Mouse (Mus musculus) natural killer cell, adult 2 months (primary cell): Measurements from ENCODE around the gene Map4k5.

Source experiments
- DNase-seq, 2 experiments: peaks; one replicate each; pipeline ENCODE4 v3.0.0; 2022; ENCODE audit warnings: low spot score in 2 of 2

Gene Map4k5

DNA sequence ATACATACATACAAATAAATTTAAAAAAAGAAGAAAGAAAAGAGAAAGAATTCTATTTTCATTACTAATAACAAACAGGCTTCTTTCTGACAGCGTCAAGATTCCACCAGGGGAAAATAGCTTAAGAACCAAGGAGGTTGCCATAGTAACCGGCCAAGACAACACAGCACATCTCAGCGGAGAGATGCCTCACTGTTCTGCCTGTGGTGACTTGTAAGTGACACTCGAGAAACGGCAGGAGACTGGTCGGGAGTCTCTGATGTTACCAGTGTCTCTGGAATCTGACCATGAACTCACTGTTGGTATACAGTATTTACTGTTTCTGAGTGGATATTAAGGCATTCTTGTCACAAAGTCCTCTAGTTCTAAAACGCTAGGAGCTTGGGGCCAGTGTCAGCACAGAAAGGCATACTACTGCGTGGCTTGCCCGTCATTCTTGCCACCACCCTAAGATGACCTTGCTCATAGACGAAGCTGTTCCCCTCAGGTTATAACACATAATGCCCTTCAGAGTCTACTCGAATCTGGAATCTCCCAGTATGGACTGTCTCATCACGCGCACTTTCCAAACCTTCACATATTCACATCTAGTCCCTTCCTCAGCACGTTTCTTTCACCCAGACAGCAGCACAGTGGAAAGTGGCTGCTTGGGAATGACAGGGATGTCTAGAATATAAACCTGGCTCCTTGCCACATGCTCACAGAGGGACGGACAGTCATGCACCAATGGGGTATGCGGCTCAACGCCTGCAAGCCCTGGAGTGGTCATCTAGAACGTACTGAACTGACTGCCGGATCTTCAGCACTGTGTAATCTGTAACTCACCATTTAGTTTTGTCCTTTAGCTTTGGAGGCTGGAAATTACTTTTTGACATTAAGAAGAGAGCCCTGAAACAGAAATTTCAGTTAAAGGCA lies 49.2 kb downstream of the Map4k5 start:
- no peak for DNase-seq

DNA sequence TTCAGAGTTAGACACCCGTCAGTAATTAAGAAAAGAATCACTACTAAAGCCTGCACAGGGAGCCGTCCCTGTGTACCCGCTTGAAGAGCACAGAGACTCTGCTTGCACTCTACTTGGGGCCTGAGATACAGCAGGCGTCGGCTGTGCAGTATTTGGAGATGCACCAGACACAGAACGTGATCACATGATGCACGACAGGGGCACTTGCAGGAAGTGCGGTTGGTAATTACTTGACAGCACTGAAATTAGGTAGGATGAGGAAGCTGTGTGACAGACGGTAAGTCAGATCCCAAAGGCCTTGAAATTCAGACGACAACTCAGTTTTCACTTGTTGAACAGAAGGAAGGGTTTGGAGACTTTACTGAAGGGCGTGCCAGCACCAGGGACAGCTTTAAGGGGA lies 54.6 kb downstream of the Map4k5 start:
- DNase-seq = peak in 1 of 2 experiments; percentile 47

- DNase-seq = no peak
These were observed 58.9 kb downstream of the Map4k5 start for GRCm38 (mm10) chr12:69833982-69834604.

- DNase-seq = no peak
These were observed 61.6 kb downstream of the Map4k5 start for GRCm38 (mm10) chr12:69831239-69831910.

- DNase-seq = no peak
These were observed 64.8 kb downstream of the Map4k5 start for GRCm38 (mm10) chr12:69828214-69828613.

DNA sequence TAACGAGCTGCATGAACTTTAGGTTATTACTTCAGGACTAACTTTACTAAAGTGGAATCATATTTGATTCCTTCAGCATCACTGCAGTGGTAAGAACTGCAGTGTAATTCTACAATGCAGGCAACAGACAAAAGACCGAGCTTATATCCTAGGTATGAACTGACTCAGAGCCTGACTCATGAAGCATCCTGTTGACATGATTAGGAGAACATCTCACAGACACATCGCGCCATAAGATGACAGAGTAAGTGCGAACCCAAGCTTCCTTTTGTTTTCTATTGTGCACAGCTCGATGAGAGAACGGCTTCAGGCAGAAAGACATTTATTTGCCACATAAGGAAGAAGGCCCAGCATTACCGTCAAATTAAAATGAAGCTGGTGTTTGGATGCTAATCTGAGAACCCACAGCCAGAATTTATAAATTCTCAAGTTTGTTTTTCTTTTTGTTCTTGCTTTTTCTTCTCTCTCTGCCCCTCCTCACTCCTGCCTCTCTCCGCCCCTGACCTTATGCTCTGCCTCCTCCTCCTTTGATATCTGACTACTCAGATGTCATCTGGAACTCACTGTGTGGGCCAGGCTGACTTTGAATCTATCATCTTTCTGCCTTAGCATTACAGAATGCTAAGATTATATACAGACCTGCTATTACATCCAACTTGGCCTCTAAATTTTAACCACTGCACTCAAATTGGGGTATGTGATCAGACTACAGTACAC lies 68.0 kb downstream of the Map4k5 start:
- no peak for DNase-seq

GRCm38 (mm10) chr12:69814272-69814671 lies 78.7 kb downstream of the Map4k5 start:
- no peak for DNase-seq

DNA sequence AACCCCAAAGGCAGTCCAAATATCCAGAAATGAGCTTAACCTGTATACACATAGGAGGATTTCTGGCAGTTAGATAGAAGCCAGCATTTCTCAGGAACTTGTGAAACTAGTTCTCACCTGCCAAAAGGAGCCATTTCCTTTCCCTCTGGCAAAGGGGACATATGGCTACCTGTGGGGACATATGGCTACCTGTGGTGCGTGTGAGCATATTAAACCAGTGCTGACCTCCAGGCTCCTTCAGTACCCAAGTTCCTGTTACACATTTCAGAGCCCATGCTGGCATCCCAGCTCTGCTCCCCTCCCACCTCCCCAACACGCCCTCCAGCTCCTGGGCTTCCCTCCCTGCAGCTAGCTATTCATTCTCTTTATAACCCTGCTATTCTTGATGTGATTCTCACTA lies 79.4 kb downstream of the Map4k5 start:
- DNase-seq = no peak

DNA sequence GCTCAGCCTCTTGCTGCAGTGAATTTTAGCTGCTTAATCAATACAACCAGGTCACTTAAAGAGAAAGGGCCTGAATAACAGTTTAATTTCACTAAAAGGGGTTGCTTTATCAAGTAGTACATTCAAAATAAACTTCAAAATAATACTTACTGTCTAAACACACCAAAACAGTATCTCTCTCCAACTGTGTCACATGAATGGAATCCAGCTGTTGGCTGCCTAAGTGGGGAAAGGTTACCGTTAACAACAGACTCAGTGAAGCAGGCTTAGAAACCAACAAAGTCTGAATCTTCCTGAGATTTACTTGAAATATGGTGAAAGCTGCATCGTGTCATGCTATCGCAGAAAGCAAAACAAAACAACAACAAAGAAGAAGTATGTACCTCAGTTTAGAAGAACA lies 80.0 kb downstream of the Map4k5 start:
- no peak for DNase-seq

GRCm38 (mm10) chr12:69811976-69812375 lies 81.0 kb downstream of the Map4k5 start:
- no peak for DNase-seq

GRCm38 (mm10) chr12:69809439-69809838 lies 83.6 kb downstream of the Map4k5 start:
- DNase-seq = no peak

DNA sequence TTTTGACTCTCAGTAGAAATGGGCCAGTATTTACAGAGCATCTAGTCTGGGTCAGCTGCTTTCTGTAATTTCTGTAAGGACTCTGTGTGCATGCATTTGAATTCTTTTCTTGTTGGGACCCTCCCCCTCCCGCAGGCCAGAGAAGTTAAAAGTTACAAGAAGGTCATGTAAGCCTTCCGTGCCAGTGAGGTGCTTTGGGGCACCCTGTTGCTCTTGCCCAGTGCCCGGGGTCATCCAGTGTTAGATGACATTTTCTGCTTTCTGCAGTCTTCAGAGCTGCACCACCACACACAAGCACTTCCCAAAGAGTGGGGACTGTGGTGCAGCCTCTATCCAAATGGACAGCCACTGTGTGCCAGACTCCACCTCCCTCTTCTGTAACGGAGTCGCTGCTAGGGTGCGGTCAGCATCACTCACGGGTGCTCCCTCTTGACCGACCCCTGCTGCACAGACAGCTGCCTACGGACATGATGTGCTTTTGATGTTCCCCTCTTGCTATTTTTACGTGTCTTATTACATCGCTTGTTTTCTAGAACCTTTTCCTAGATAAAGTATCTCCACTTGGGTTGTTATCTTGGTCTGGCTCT lies 85.5 kb downstream of the Map4k5 start:
- DNase-seq = no peak

DNA sequence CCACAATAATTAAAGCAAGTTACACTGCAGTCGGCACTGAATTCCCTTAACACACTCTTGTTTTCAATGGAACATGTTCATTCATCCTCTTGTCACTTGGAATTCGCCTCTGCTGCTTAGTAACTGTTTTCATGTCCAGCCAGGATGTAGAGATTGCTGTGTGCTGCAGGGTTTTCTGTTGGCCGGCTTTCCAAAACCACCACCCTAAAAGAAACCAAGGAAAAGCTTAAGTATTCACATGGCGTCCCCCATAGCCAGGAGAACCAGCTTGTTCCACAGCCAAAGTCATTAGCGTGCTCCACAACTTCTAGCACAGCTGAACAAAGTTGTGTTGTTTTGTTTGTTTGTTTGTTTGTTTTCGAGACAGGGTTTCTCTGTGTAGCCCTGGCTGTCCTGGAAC lies 87.9 kb downstream of the Map4k5 start:
- no peak for DNase-seq

GRCm38 (mm10) chr12:69804393-69805070 lies 88.5 kb downstream of the Map4k5 start:
- DNase-seq = no peak

DNA sequence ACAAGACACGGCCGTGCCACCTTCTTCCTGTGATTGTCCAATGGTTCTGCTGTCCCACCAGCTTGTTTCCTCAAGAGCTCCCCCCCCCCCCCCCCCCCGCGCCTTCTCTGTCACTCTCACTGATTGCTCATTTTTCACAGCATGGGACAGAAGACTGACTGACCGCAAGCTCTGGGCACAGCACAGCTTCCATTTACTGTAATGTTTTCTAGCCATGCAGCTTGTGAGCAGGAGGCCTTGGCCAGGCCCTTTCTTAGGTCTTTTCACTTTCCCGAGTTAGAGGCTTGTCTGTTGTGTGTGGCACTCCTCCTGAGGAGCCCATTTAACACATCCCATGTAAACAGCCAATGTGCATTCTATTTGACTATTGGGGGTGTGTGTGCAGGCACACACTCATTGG lies 89.8 kb downstream of the Map4k5 start:
- DNase-seq = no peak

DNA sequence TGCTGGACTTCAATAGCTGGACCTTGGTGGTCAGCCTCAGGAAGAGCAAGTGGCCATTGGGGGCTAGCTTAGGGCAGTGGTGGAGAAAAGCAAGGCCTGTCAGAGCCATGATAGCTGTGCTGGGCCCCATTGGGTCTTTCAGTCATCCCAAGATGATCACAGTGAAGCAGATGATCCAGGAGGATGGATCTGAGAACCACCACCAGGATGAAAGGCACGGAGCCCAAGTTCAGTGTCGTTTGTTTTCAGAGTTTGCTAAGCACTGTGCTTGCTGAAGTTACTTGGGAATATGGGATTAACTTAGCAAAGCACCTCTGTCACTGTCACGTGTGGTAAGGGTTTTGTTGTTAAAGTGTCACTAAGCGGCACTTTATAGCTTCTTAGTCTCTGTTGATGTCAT lies 92.4 kb downstream of the Map4k5 start:
- DNase-seq = no peak

- no peak for DNase-seq
These were observed 96.7 kb downstream of the Map4k5 start for GRCm38 (mm10) chr12:69796311-69796710.

- DNase-seq = peak in 1 of 2 experiments; percentile 60
These were observed 102.2 kb downstream of the Map4k5 start, which contains the start of gene Cdkl1 for GRCm38 (mm10) chr12:69790530-69791505. Gene Cdkl1, minus strand, starts transcription at chr12:69791267.

DNA sequence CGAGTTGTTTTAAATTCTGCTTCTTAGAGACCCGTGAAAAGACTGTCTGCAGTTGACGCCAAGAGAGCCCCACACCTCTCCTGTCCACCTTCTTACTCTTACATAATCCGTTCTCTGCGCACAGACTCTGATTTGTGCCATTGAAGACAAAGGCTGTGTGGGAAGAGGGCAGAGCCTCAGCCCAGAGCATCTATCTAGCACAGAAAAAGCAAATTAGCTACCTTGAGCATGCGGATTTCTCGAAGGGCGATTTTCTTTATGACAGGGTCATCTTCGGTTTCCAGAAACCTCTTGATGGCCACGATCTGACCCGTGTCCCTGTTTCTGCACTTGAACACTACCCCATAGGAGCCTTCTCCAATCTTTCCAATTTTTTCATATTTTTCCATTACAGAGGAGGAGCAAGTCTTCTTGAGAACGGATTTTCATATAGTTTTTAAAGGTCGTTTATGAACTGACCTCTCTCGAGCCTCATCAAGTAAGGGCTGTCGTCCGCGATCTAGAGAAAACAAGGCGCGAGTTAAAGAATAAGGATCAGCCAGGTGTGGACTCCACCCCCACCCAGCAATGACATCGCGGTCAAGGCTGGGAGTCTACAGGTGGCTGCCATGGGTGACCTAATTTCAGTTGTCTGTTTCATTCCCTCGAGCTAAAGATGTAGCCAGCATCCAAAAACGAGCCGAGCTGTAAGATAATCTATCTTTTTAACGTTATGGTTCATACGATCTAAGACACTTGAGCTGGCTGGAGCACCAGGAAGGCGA lies 103.1 kb downstream of the Map4k5 start:
- no peak for DNase-seq
